Mouse (Mus musculus) intestine, embryonic 15.5 days (tissue): ENCODE measurements at regions not wholly inside any gene's neighbourhood (a gene's known extent, or its start where the extent isn't known, plus 50 kb on each side); places are given as distances from the start of the nearest gene placed in this dataset.

ENCODE experiments used
- ATAC-seq: fragments of 200-750 bp; cut with Nextera tagmentation; 2 replicates; pipeline ENCODE4 v1.8.0; 2017; ENCODE audit warnings: moderate TSS enrichment, moderate library complexity
- H3K27ac ChIP-seq: fragments of 300-500 bp; sonication (generic); 2 replicates; pipeline ENCODE4 v1.5.1; 2015; ENCODE audit warnings: mild to moderate bottlenecking, inconsistent platforms
- H3K27me3 ChIP-seq: fragments of 300-500 bp; sonication (generic); replicated peaks from 2 replicates; pipeline ENCODE4 v1.6.1; 2015; ENCODE audit warnings: inconsistent platforms
- H3K36me3 ChIP-seq: fragments of 300-500 bp; sonication (generic); 2 replicates; pipeline ENCODE4 v1.6.1; 2015; ENCODE audit warnings: inconsistent platforms
- H3K4me1 ChIP-seq: fragments of 300-500 bp; sonication (generic); replicated peaks from 2 replicates; pipeline ENCODE4 v1.6.1; 2015; ENCODE audit warnings: inconsistent platforms
- H3K4me2 ChIP-seq: fragments of 300-500 bp; sonication (generic); replicated peaks from 2 replicates; pipeline ENCODE4 v1.6.1; 2015; ENCODE audit warnings: mild to moderate bottlenecking, inconsistent platforms
- H3K4me3 ChIP-seq: fragments of 300-500 bp; sonication (generic); replicated peaks from 2 replicates; pipeline ENCODE4 v1.5.1; 2015; ENCODE audit warnings: inconsistent platforms
- H3K9ac ChIP-seq: fragments of 300-500 bp; sonication (generic); 2 replicates; pipeline ENCODE4 v1.6.1; 2015; ENCODE audit warnings: inconsistent platforms
- H3K9me3 ChIP-seq: fragments of 300-500 bp; sonication (generic); 2 replicates; pipeline ENCODE4 v1.6.1; 2016; ENCODE audit warnings: inconsistent platforms
- WGBS: fragments of 180-500 bp; shearing (Covaris S2); methylation state at CpG from one replicate; pipeline ENCODE4 v1.1.7; 2015; 5-methylcytosine and 5-hydroxymethylcytosine counted together

DNA sequence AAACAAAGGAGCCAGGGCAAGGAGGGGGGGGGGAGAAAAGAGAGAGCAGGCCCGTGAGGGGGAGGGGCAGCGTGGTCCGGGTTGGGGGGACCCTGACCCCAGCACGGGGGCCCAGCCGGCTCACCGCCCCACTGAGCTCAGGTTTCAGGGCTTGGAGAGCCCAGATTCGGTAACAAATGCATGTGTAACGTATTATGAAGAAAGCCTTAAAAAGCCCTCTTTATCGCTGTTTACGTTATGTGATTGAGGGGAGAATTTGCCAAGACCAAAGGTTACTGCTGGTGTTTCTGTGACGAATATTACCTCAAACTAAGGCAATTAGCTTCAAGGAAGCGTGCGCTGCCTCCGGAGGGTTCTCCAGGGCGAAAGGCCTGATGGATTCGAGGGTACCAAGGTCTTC lies 54.2 kb downstream of the Barx1 start:
- no peaks in the 10 kb centered on the region for H3K9me3 ChIP-seq
- ATAC-seq = no peak
- no peak overlapping the region for H3K27ac ChIP-seq
- H3K9ac ChIP-seq = no peak overlapping the region
- H3K4me3 ChIP-seq = no peak overlapping the region
- WGBS = 21% methylated on average over 16 of the region's 16 CpGs
- H3K4me1 ChIP-seq = peaks cover 9% of the 10 kb centered on the region
- H3K36me3 ChIP-seq = no peaks in the 10 kb centered on the region
- peak overlapping the region; percentile 31 for H3K4me2 ChIP-seq
- no peaks in the 10 kb centered on the region for H3K27me3 ChIP-seq

DNA sequence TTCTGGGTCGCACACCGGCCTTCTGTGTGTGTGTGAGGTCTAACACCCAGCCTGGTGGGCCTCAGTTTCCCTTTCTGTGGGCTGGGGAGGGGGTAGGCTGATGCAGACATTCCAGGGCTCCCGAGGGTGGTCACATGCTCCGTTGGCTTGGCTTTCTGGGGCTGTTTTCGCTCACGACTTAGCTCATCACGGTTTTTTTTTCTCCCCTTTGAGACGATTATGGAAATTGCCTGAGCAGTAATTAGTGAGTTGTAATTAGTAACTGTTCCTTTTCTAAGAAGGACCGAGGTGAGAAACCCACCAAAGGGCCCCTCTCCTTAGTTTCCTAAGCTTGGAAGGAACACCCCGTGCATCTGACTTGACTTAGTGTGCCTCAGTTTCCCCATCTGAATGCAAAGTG lies 54.7 kb downstream of the Barx1 start:
- Histone ChIP-seq H3K4me2 (peak overlapping the region; percentile 31; the same call in 1 of the 2 replicates), H3K27me3 (no peaks in the 10 kb centered on the region)
- no peak for ATAC-seq

DNA sequence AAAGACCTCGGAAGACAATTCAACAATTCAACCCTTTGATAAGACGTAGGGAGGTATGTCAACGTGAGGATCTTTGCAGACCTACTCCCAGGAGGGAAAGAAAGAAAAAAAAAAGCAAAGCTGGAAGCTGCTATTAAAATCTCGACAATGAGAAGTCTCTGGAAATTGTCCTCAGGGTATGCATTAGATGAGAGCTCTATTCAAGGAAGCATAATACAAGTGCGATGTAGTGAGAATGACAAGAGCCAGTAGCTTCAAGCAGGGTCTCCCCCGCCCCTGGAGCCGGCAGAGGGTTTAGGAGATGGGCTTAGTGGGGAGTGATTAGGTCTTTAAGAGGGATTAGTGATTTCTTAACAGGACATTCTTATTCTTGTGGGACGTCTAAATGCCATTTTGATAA lies 60.9 kb downstream of the Barx1 start:
- no peaks in the 10 kb centered on the region for H3K4me1 ChIP-seq
- no peaks in the 10 kb centered on the region for H3K9me3 ChIP-seq
- no peaks in the 10 kb centered on the region for H3K36me3 ChIP-seq
- no peak overlapping the region for H3K27ac ChIP-seq
- H3K4me3 ChIP-seq = no peak overlapping the region
- peaks cover 5% of the 10 kb centered on the region for H3K27me3 ChIP-seq
- no peak overlapping the region for H3K4me2 ChIP-seq
- no peak overlapping the region for H3K9ac ChIP-seq
- whole genome bisulfite sequencing = 33% methylated on average over 8 of the region's 8 CpGs
- ATAC-seq = no peak

More for the DNA sequence above, 54.7 kb downstream of the Barx1 start:
- 66% methylated on average over 10 of the region's 10 CpGs for WGBS
- Histone ChIP-seq H3K4me1 (peaks cover 9% of the 10 kb centered on the region), H3K9ac (no peak overlapping the region), H3K36me3 (no peaks in the 10 kb centered on the region), H3K9me3 (no peaks in the 10 kb centered on the region), H3K4me3 (no peak overlapping the region), H3K27ac (no peak overlapping the region)

DNA sequence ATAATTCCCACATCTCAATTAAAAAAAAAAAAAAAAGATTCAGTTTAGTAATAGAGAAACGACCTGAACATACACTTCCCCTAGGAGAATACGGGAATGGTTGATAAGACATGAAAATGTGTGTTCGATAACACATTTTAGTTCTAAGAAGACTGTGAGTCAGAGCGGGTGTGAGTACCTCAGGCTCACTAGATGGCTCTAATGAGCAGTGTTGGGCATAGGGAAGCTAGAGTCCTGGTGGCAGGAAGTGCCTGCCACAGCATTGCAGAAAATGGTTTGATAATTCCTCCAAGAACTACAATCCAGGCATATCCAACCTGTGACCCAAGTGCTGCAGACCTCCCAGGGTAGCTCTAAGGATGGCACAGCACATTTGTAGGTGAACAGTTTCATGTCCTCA lies 63.6 kb downstream of the Barx1 start:
- no peak overlapping the region for H3K27ac ChIP-seq
- ATAC-seq = no peak
- no peak overlapping the region for H3K4me3 ChIP-seq
- peaks cover 31% of the 10 kb centered on the region for H3K27me3 ChIP-seq
- no peaks in the 10 kb centered on the region for H3K9me3 ChIP-seq
- no peaks in the 10 kb centered on the region for H3K36me3 ChIP-seq
- 41% methylated on average over 4 of the region's 4 CpGs for WGBS
- no peak overlapping the region for H3K9ac ChIP-seq
- no peak overlapping the region for H3K4me2 ChIP-seq
- H3K4me1 ChIP-seq = peaks cover 9% of the 10 kb centered on the region; the same call in 1 of the 2 replicates

DNA sequence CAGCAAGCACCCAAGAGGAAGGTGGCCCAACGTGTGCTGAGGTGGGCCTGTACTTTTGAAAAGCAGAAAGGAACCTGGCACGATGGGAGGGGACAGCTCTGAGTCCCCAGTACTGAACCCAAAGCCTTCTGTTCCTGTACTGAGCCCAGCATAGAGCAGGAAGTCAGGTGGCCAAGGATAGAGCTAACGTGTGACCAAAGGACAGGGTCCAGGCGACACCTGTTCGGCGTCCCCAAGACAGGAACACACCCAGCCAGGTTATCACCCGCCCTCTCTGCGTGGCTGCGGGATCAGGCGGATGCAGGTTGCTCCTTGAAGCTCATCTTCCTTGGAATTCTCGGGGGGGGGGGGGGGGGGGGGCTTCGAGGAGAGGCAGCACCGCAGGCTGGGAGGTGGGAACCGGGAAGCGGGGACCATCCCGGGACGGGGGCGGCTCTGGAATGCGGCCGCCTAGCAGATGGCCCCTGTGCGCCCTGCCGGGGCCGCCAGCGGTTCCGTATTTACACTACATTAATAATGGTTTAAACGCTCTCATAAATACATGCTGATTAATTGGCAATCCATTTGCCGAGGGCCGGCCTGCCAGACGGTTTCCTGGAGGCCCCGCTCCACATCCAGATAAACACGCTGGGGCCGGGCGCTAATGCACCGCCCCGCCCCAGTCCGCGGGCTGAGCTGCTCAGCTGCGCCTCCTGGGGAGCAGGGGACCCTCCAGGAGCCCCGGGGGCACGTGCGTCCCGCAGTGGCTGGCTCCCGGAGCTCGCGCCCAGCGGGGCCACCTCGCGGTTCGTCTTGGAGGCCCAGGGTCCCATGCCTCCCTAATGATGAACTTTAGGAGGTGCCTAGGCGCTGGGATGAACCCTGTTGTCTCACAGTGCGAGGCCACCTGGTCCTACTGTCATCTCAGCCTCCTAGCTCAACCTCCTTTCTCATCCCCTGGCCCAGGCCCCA lies 68.5 kb downstream of the Barx1 start:
- peak; percentile 92 for ATAC-seq
- 1% methylated on average over 47 of the region's 51 CpGs for WGBS

DNA sequence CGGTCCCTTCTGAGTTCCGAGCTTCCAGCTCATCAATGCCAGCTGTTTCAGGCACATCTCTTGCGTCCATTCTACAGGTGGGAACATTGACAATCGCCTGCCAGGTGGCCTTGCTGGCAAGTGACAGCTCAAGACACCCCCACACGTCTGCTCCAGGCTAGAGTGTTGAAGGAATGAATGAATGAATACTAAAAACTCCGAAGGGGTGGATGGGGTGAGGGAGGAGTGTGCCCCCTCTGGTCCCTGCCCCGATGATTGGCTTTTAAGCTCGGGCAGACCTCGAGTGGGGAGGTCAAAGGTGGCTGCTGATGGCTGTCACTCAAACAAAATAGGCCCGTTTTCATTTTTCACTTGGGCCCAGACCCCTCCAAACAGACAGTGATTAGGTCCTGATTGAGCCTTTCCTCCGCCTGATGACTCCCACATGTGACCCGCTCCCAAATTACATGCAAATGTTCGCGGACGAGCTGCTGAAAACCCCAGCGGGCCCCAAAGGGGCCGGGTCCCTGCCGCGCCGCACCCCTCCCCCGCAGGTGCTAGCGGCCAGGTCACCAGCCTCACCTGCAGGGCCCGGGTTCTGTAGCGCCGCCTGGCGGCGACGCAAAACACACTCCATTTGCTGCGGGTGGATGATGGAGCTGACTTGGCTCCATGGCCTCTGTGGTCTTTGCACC lies 69.5 kb downstream of the Barx1 start:
- WGBS = 4% methylated on average over 29 of the region's 29 CpGs
- peak overlapping the region; percentile 32; the same call in 1 of the 2 replicates for H3K4me3 ChIP-seq
- H3K4me1 ChIP-seq = peaks cover 22% of the 10 kb centered on the region
- peak overlapping the region; percentile 62 for H3K4me2 ChIP-seq
- no peaks in the 10 kb centered on the region for H3K36me3 ChIP-seq
- H3K27me3 ChIP-seq = peaks cover 65% of the 10 kb centered on the region
- peak; percentile 43 for ATAC-seq
- H3K9me3 ChIP-seq = no peaks in the 10 kb centered on the region
- H3K9ac ChIP-seq = 0 out of 2 replicates have a peak overlapping the region, but pooled peaks have one; percentile 17
- H3K27ac ChIP-seq = no peak overlapping the region

More for the DNA sequence above, 68.5 kb downstream of the Barx1 start:
- peaks cover 22% of the 10 kb centered on the region for H3K4me1 ChIP-seq
- no peaks in the 10 kb centered on the region for H3K36me3 ChIP-seq
- H3K9ac ChIP-seq = 0 out of 2 replicates have a peak overlapping the region, but pooled peaks have one; percentile 11
- peaks cover 63% of the 10 kb centered on the region for H3K27me3 ChIP-seq
- H3K4me2 ChIP-seq = peak overlapping the region; percentile 62
- H3K4me3 ChIP-seq = peak overlapping the region; percentile 32
- H3K9me3 ChIP-seq = no peaks in the 10 kb centered on the region
- H3K27ac ChIP-seq = no peak overlapping the region

DNA sequence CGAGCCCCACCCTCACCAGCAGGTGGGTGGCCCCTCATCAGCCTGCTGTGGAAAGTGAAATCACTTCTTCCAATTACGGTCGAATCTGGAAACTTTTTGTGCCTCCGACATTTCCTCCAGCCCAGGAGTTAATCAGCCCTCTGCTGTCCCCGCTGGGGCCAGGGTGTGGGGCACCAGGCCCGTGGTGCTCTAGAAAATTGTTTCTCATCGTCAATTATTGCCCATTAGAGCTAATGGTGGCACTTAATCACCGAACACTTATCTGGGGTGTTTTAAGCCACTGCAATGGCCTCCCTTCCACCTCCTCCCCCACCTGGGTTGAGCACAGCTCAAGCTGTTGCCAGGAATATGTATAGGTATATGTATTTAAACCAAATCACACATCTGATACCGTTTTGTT lies 72.2 kb downstream of the Barx1 start:
- Histone ChIP-seq H3K27ac (no peak overlapping the region), H3K36me3 (no peaks in the 10 kb centered on the region), H3K4me1 (peaks cover 20% of the 10 kb centered on the region), H3K9ac (no peak overlapping the region), H3K27me3 (peaks cover 57% of the 10 kb centered on the region), H3K4me2 (no peak overlapping the region), H3K9me3 (no peaks in the 10 kb centered on the region), H3K4me3 (no peak overlapping the region)
- ATAC-seq = no peak
- WGBS = 48% methylated on average over 9 of the region's 9 CpGs

DNA sequence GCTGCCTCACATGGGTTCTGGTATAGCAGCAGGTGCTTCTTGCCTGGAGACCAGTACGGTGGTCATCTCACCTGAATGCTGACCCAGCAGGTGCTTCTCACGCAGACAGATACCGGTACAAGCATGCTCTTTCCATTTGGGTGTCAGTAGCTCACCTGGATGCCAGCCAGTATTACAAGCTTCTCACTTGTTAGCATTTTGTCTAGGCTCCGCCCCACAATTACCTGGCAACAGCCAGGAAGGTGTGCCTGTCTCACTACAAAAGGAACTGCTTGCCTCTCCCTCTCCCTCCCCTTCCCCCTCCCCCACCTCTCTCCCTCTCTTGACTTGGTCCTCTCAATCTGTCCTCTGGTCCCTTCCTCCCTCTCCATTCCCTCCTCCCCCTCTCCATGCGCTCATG lies 82.8 kb downstream of the Barx1 start:
- no peaks in the 10 kb centered on the region for H3K4me1 ChIP-seq
- H3K4me2 ChIP-seq = no peak overlapping the region
- H3K9me3 ChIP-seq = no peaks in the 10 kb centered on the region
- H3K36me3 ChIP-seq = no peaks in the 10 kb centered on the region
- H3K4me3 ChIP-seq = no peak overlapping the region
- H3K9ac ChIP-seq = no peak overlapping the region
- peaks cover 24% of the 10 kb centered on the region; the same call in 1 of the 2 replicates for H3K27me3 ChIP-seq
- ATAC-seq = no peak
- H3K27ac ChIP-seq = no peak overlapping the region
- 41% methylated on average over 5 of the region's 5 CpGs for WGBS

DNA sequence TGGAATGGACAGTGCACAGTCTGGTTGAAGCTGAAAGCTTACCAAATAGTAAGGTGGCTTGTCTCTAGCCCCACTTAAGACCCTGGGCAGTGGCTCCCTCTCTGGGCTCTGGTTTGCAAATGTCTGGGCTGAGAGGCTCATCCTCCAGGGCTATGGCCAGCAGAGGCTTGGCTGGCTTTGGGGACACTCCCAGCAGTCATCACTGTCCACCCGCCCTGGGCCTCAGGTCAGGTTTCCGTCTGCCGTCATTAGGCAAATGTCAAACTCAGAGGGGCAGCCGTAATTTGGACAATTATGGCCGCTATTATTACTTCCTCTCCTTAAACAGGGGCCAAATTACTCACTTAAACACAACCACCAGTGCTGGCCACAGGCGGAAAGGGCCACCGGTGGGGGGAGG lies 83.5 kb downstream of the Barx1 start:
- Histone ChIP-seq H3K27ac (no peak overlapping the region), H3K4me1 (no peaks in the 10 kb centered on the region), H3K36me3 (no peaks in the 10 kb centered on the region), H3K4me3 (no peak overlapping the region), H3K4me2 (no peak overlapping the region), H3K9ac (no peak overlapping the region), H3K9me3 (no peaks in the 10 kb centered on the region), H3K27me3 (peaks cover 20% of the 10 kb centered on the region; the same call in 1 of the 2 replicates)
- ATAC-seq = no peak
- WGBS = 30% methylated on average over 7 of the region's 7 CpGs
